Mouse (Mus musculus) kidney, adult 2 months (tissue): ENCODE results near the gene Acot3.

ENCODE experiments used
- CTCF ChIP-seq: fragments of 200-500 bp; conservative IDR thresholded peaks from 2 replicates; pipeline ENCODE4 v1.5.1; 2011; ENCODE audit warnings: low read depth, mild to moderate bottlenecking, control low read depth, low read length, moderate library complexity, mixed read lengths; ENCODE audit not compliant: insufficient read depth, insufficient read length
- POLR2A ChIP-seq: fragments of 200-500 bp; IDR thresholded peaks from one replicate; pipeline ENCODE4 v1.6.1; 2011; ENCODE audit warnings: low read depth, low read length, control low read depth

- TF ChIP-seq CTCF (no peak), POLR2A (no peak)
These were observed 28.7 kb upstream of the Acot3 start for GRCm38 (mm10) chr12:84023052-84023745.
